Mouse (Mus musculus): ENCODE results near the gene Olfr323.
A peak's percentile ranks its signal among the peaks of the same experiment; 100 is the strongest.

Olfr323 gene

DNA sequence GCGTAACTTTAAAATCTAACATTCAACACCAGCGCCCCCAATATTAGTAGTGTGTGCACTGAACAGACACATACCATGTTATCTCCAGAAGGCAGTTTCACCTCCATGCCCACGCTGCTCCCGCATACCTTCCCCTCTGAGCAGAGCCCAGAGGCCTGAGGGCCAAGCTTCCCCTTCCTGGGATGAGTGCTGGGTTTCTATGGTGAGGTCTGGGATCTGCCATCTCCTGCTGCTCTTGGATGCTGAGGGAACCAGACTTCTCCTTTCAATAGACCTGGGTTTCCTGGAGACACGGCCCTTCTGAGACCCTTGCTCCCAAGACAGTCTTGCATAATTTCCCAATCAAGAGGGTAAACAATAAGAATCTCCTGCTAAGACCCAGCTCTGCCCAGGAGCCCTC is at the start of gene Olfr323:
Olfr323 (minus strand) TSS at position 101 of the 400 bp plus-strand sequence.
- no peak for DNase-seq

GRCm38 (mm10) chr11:58671825-58672224 is 41.5 kb upstream of the Olfr323 start:
- no peak for DNase-seq

DNA sequence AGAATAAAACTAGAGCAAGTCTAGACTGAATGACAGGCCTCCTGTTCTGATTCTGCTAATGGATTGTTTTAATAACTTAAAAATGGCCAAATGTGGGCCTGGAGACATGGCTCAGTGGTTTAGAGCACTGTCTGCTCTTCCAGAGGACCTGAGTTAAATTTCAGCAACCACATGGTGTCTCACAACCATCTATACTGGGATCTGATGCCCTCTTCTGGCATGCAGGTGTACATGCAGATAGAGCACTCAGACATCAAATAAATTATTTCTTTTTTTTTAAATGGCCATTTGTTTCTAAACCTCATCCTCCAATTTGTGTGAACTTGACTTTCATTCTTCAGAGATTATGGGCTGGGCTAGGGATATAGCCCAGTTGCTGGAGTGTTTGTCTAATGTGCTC is 39.0 kb upstream of the Olfr323 start:
- DNase-seq, result no peak

DNA sequence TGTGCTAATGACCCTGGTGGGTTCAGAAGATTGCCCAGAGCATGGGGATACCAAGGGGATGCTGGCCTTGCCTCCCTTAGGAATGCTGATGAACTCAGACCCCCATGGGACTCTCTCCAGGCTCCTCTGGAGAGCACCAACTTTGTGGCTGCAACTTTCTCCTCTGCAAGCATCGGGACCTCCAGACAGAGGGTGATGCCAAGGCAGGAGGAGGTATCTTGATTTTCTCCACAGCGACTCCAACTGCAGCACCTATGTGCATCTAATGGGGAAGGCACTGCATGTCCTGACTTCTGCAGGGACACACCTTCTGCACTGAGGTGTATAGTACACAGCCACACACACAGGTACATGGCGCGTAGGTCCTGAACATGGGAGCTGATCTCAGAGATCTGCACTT is 28.3 kb upstream of the Olfr323 start, which contains the start of gene Olfr322:
Olfr322 (plus strand) TSS at position 187 of the 400 bp plus-strand sequence.
- DNase-seq, result no peak

GRCm38 (mm10) chr11:58655151-58655550 is 24.9 kb upstream of the Olfr323 start:
- DNase-seq, result no peak

- peak; percentile 2 for DNase-seq
Measured at GRCm38 (mm10) chr11:58643350-58643749, 13.0 kb upstream of the Olfr323 start.

GRCm38 (mm10) chr11:58641638-58642358 is 11.5 kb upstream of the Olfr323 start:
- no peak for DNase-seq

DNA sequence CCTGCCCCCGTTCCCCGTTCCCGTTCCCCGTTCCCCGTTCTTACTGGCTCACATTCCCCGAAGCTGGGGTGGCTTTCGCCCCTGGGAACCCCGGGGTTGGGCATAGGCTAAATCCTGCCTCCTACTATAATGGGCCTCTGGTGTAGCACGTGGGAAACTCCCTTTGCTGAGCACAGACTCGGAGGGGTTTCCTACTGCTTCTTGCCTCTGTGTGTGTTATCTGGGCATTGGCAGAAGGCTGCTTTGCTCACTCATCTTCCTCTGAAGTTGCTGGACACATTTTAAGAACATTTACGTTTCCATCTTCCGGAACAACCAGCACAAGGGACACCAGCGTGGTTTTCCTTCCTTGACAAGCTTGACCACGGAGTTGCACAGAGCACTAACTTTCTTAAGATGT is 10.8 kb upstream of the Olfr323 start:
- DNase-seq, result no peak

DNA sequence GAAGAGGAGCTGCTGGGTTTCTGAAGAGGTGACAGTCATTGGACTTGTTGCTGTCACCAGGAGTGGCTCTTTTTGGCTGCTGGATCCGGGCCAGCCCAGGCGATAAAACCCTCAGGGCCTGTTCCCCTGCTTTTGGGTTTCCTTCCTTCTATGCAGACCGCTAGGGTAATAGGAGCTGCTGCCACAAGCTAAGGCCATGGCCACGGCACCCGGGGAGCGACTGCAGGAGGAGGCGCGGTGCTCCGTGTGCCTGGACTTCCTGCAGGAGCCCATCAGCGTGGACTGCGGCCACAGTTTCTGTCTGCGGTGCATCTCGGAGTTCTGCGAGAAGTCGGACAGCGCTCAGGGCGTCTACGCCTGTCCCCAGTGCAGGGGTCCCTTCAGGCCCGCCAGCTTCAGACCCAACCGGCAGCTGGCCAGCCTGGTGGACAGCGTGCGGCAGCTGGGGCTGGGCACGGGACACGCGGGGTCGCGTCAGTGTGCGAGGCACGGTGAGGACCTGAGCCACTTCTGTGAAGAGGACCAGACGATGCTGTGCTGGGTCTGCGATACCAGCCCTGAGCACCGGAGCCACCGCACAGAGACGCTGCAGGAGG is 10.1 kb upstream of the Olfr323 start, which contains the start of gene Trim58:
Trim58 (plus strand) TSS at position 194 of the 596 bp plus-strand sequence.
- DNase-seq, result peak; percentile 0

DNA sequence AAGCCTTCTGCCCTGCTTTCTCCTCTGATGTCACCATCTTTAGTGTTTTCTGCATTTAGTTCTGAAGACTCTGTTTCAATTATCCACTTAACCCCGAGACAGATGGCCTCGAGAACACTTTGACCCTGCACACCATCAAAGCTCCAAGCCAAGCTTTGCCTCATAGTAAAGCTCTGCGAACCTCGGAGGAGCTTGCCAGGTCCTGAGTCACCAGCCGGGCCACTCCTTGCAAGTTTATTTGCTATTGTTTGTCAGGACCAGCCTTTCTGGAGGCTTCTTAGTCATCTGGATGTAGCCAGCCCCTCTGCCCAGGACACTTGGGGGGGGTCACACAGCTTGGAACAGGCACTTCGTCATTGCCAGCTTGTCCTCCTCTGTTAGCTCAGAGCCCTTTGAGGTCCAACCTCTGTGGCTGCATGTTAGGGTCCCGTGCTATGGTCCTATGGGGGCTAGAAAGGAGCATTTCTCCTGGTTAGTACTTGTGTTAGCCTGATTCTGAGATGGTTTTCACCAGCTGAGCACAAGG is 7.9 kb upstream of the Olfr323 start:
- DNase-seq, result no peak

GRCm38 (mm10) chr11:58636376-58636977 is 6.2 kb upstream of the Olfr323 start:
- peak; percentile 5 for DNase-seq

DNA sequence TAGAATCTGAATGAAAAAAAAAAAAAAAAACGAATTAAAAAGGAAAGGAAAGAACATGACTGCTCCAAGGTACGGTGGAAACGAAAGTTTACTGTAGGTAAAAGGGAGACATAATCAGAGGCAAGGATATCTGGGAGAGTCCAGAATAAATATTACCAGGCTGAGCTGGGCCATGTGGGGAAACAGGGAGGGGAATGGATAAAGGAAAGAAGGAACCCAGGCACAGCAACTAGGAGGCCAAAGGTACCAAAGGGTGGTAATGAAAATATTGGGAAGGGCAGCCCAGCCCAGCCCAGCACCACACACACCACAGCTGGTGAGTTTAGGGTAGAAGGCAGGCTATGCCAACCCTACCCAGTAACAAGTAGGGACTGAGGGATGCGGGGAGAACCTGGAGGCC is 4.6 kb upstream of the Olfr323 start:
- DNase-seq, result no peak

DNA sequence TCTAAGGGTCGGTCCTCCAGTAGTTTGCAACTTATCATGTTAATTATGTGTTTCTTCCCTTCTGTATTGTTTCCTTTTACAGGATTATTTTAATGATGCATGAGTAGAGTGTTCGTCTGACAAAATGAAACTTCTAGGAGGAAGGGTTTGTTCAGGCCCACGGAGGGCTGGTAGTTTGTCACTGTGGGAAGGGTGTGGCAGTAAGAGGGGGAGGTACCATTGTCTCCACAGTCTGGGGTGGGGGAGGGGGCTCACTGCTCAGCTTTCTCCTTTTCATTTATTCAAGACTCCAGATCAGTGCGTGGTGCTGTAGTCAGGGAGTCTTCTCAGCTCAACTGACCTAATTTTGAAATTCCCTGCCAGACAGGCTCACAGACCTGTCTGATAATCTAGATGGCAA is 4.2 kb downstream of the Olfr323 start:
- no peak for DNase-seq

DNA sequence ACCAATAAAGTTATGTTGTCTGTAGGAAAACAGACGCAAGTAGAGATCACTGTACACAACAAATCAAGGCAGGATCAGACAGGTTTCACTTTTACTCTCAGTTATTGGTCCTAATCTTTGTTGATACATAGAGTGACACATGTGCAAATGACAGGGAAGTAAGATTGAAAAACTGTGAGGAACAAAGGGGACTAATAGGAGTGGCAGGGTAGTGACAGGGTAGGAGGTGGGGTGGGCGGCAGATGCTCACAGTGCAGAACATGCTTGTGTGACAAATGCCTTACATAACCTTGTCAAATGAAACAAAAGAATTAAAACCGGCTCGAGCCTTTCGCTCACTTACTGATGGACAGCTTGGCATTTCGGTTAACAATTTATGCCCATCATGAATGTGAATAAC is 11.5 kb downstream of the Olfr323 start:
- DNase-seq, result no peak

GRCm38 (mm10) chr11:58618369-58618768 is 11.9 kb downstream of the Olfr323 start:
- no peak for DNase-seq

DNA sequence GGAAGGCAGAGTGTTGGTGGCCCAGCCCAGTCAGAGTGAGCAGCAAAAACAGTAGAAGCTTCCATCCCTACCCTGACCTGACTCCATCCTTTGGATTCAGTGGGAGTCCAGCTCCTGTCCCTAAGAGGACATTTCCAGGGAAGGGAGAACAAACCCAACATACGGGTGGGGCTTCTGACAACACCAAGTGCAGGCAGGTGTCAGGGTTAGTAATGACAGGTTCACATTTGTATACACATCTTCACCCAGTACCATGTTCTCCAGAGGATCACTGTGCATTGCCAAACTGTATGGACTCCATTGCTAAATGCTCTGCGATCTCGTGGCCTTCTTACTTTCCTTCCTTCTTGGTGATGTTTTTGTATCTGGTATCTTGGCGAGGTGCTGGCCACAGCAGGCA is 14.3 kb downstream of the Olfr323 start, which contains the start of gene 2210407C18Rik:
2210407C18Rik (minus strand) TSS at position 101 of the 400 bp plus-strand sequence.
- DNase-seq, result no peak

DNA sequence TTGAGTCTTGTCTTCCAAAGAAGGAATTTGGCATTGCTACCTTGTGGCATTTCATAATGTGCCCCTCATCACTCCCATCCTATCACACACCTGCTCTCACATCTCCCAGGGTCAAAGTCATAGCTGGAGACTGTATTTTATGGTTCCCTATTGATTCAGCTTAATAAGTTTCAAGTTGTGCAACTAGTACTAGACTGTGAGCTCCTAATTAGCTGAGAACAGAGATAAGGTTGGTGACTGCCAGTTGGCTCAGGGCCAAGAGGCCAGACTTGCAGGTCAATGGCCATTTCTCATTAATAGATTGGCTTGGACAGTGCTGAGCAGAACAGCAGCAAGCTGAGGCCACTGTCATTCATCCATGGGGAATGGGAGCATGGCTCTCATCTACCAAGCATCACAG is 15.8 kb downstream of the Olfr323 start:
- no peak for DNase-seq

DNA sequence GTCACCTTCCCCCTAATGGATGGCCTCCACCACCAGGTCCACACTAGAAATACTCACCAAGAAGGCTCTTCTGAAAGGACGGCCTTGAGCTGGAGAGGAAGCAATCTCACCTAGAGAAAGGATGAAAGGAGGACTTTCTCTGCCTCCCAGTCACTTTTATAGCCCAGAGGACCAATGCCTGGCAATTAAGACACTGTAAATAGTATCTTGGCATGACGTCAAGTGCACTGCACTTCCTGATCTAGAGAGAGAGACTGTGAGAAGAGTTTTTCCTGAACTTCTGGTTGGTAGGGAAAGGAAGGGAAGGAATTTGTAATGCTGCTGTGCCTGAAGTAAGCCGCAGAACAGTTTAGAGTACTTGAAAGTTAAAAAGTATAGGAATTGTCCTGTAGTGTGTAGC is 16.9 kb downstream of the Olfr323 start:
- DNase-seq, result no peak

GRCm38 (mm10) chr11:58607030-58607429 is 23.3 kb downstream of the Olfr323 start:
- no peak for DNase-seq

DNA sequence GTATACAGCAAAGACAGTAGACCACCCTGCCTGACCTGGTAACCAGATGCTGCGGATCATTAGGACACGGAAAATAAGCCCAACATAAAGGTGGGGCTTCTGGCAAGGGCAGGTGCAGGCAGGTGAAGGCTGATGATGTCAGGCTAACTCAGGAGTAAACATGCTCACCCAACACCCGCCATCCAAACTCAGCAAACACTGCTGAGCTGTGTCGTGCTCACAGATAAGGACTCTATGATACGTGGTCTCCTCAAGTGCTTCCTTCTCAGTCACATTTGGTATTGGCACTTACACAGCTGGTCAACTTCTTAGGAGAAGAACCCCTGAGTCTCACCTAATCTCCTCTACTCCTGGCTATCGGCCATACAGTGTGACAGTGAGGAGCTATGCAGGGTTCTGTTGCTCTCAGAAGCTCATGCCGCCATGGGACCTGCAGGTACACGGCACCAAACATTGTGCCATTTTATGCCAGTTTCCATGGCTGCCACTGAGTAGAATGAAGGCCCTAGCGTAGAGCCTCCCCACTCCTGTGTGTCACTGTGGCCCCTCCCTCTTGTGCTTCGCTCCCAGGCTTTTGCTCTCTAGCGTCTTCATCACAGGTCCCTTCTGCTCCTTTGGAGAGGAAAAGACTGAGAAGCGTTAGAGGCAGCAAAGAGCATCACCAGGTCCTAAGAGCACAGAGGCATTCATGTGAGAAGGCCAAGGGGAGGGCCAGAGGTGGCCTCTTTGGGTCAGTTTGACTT is 24.0 kb downstream of the Olfr323 start:
- no peak for DNase-seq

- DNase-seq, result no peak
Measured at GRCm38 (mm10) chr11:58605228-58605627, 25.1 kb downstream of the Olfr323 start.

DNA sequence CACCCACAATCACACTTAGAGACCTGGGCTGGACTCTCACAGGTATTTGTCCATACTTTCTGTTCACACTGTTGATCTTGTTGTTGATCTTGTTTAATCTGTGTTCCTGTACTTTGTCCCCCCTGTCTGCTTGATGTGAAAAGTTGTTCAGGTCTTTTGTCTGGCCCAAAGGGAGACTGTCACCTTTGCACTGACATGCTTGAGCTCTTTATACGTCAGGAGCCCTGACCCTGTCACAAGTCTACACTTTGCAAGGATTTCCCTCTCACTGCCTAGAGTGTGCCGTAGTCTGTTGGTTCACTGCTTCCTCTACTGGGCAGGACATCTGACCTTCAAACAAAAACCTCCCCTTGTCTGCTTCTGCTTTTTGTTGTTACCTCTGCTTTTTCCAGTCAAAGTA is 25.6 kb downstream of the Olfr323 start:
- DNase-seq, result no peak
